Mouse (Mus musculus): ENCODE measurements around the gene Srgap3. TPM values are rescaled to one million over a fixed set of nuclear protein-coding genes. Genes with fewer than 3 reads are reported as not detected.

Gene Srgap3
- total RNA-seq, 1 experiment: 3.3 TPM

- in situ Hi-C loops (cut with MboI; ENCODE audit: low sequenced_read_pairs in 2 of 2, unreplicated experiment in 2 of 2): no loop called here
- Histone ChIP-seq H3K9ac (ENCODE audit: insufficient read depth, low read depth, low read length, poor library complexity, severe bottlenecking) (no peak overlapping the region), H3K36me3 (ENCODE audit: control insufficient read depth, insufficient read depth, low read length, poor library complexity, severe bottlenecking) (no peaks in the 10 kb centered on the region), H3K4me3 (ENCODE audit: insufficient read depth in 1 of 2, low read depth in 1 of 2, low read length in 2 of 2, poor library complexity in 1 of 2, severe bottlenecking in 1 of 2) (no peak overlapping the region), H3K27ac (ENCODE audit: insufficient read depth, low read depth, low read length, poor library complexity, severe bottlenecking) (no peak overlapping the region), H3K9me3 (ENCODE audit: control insufficient read depth, insufficient read depth, low read depth, low read length) (no peaks in the 10 kb centered on the region), H3K4me1 (ENCODE audit: control insufficient read depth in 2 of 2, insufficient read depth in 2 of 2, low read length in 2 of 2, poor library complexity in 1 of 2) (peaks cover 9 to 21% of the 10 kb centered on the region in 2 experiments)
- DNase-seq (ENCODE audit: low read depth, low spot score): no peak
- no peak for TF ChIP-seq ZNF384 (IDR thresholded peaks at IDR 0.05; ENCODE audit: low read depth, low read length)
- no peak for TF ChIP-seq HCFC1 (IDR thresholded peaks at IDR 0.05; ENCODE audit: borderline replicate concordance, insufficient read depth, low read length)
- TF ChIP-seq CHD2 (IDR thresholded peaks at IDR 0.05; ENCODE audit: low read depth, low read length): no peak
- TF ChIP-seq MAFK (IDR thresholded peaks at IDR 0.05; ENCODE audit: insufficient read depth, low read depth, low read length): no peak
- TF ChIP-seq ZC3H11A (IDR thresholded peaks at IDR 0.05; ENCODE audit: borderline replicate concordance, low read depth, low read length): no peak
Measured at GRCm38 (mm10) chr6:112943596-112944245, 3.3 kb downstream of the Srgap3 start.

GRCm38 (mm10) chr6:112939281-112939680 is 7.8 kb downstream of the Srgap3 start:
- TF ChIP-seq CHD2 (IDR thresholded peaks at IDR 0.05; ENCODE audit: low read depth, low read length) (no peak), MAFK (IDR thresholded peaks at IDR 0.05; ENCODE audit: insufficient read depth, low read depth, low read length) (no peak), ZNF384 (IDR thresholded peaks at IDR 0.05; ENCODE audit: low read depth, low read length) (no peak), ZC3H11A (IDR thresholded peaks at IDR 0.05; ENCODE audit: borderline replicate concordance, low read depth, low read length) (no peak), HCFC1 (IDR thresholded peaks at IDR 0.05; ENCODE audit: borderline replicate concordance, insufficient read depth, low read length) (no peak)
- Histone ChIP-seq H3K36me3 (ENCODE audit: control insufficient read depth, insufficient read depth, low read length, poor library complexity, severe bottlenecking) (no peaks in the 10 kb centered on the region), H3K27ac (ENCODE audit: insufficient read depth, low read depth, low read length, poor library complexity, severe bottlenecking) (no peak overlapping the region), H3K9me3 (ENCODE audit: control insufficient read depth, insufficient read depth, low read depth, low read length) (no peaks in the 10 kb centered on the region), H3K4me3 (ENCODE audit: insufficient read depth in 1 of 2, low read depth in 1 of 2, low read length in 2 of 2, poor library complexity in 1 of 2, severe bottlenecking in 1 of 2) (no peak overlapping the region), H3K4me1 (ENCODE audit: control insufficient read depth in 2 of 2, insufficient read depth in 2 of 2, low read length in 2 of 2, poor library complexity in 1 of 2) (0 out of 4 replicates have a peak, but pooled peaks cover 0 to 3% of the 10 kb centered on the region in 2 experiments), H3K9ac (ENCODE audit: insufficient read depth, low read depth, low read length, poor library complexity, severe bottlenecking) (no peak overlapping the region)
- DNase-seq (ENCODE audit: low read depth, low spot score): no peak
- in situ Hi-C loops (cut with MboI; ENCODE audit: low sequenced_read_pairs in 2 of 2, unreplicated experiment in 2 of 2): no loop called here

GRCm38 (mm10) chr6:112937791-112938190 is 9.3 kb downstream of the Srgap3 start:
- in situ Hi-C loops (cut with MboI; ENCODE audit: low sequenced_read_pairs in 2 of 2, unreplicated experiment in 2 of 2): no loop called here
- no peak for DNase-seq (ENCODE audit: low read depth, low spot score)
- H3K36me3 ChIP-seq (ENCODE audit: control insufficient read depth, insufficient read depth, low read length, poor library complexity, severe bottlenecking): no peaks in the 10 kb centered on the region
- no peak overlapping the region for H3K4me3 ChIP-seq (ENCODE audit: insufficient read depth in 1 of 2, low read depth in 1 of 2, low read length in 2 of 2, poor library complexity in 1 of 2, severe bottlenecking in 1 of 2)
- no peak overlapping the region for H3K9ac ChIP-seq (ENCODE audit: insufficient read depth, low read depth, low read length, poor library complexity, severe bottlenecking)
- no peaks in the 10 kb centered on the region for H3K4me1 ChIP-seq (ENCODE audit: control insufficient read depth in 2 of 2, insufficient read depth in 2 of 2, low read length in 2 of 2, poor library complexity in 1 of 2)
- no peaks in the 10 kb centered on the region for H3K9me3 ChIP-seq (ENCODE audit: control insufficient read depth, insufficient read depth, low read depth, low read length)
- TF ChIP-seq MAFK (IDR thresholded peaks at IDR 0.05; ENCODE audit: insufficient read depth, low read depth, low read length) (no peak), HCFC1 (IDR thresholded peaks at IDR 0.05; ENCODE audit: borderline replicate concordance, insufficient read depth, low read length) (no peak), ZNF384 (IDR thresholded peaks at IDR 0.05; ENCODE audit: low read depth, low read length) (no peak), ZC3H11A (IDR thresholded peaks at IDR 0.05; ENCODE audit: borderline replicate concordance, low read depth, low read length) (no peak)
- H3K27ac ChIP-seq (ENCODE audit: insufficient read depth, low read depth, low read length, poor library complexity, severe bottlenecking): no peak overlapping the region

GRCm38 (mm10) chr6:112934501-112934900 is 12.6 kb downstream of the Srgap3 start:
- no peaks in the 10 kb centered on the region for H3K4me1 ChIP-seq (ENCODE audit: control insufficient read depth in 2 of 2, insufficient read depth in 2 of 2, low read length in 2 of 2, poor library complexity in 1 of 2)
- no peaks in the 10 kb centered on the region for H3K9me3 ChIP-seq (ENCODE audit: control insufficient read depth, insufficient read depth, low read depth, low read length)
- in situ Hi-C loops (cut with MboI; ENCODE audit: low sequenced_read_pairs in 2 of 2, unreplicated experiment in 2 of 2): no loop called here
- no peaks in the 10 kb centered on the region for H3K36me3 ChIP-seq (ENCODE audit: control insufficient read depth, insufficient read depth, low read length, poor library complexity, severe bottlenecking)
- TF ChIP-seq ZC3H11A (IDR thresholded peaks at IDR 0.05; ENCODE audit: borderline replicate concordance, low read depth, low read length): no peak
- no peak for TF ChIP-seq MAFK (IDR thresholded peaks at IDR 0.05; ENCODE audit: insufficient read depth, low read depth, low read length)
- H3K27ac ChIP-seq (ENCODE audit: insufficient read depth, low read depth, low read length, poor library complexity, severe bottlenecking): no peak overlapping the region
- DNase-seq (ENCODE audit: low read depth, low spot score): no peak
- H3K9ac ChIP-seq (ENCODE audit: insufficient read depth, low read depth, low read length, poor library complexity, severe bottlenecking): no peak overlapping the region
- no peak overlapping the region for H3K4me3 ChIP-seq (ENCODE audit: insufficient read depth in 1 of 2, low read depth in 1 of 2, low read length in 2 of 2, poor library complexity in 1 of 2, severe bottlenecking in 1 of 2)

GRCm38 (mm10) chr6:112932611-112933010 is 14.5 kb downstream of the Srgap3 start:
- H3K27ac ChIP-seq (ENCODE audit: insufficient read depth, low read depth, low read length, poor library complexity, severe bottlenecking): no peak overlapping the region
- no peaks in the 10 kb centered on the region for H3K36me3 ChIP-seq (ENCODE audit: control insufficient read depth, insufficient read depth, low read length, poor library complexity, severe bottlenecking)
- no peak overlapping the region for H3K4me3 ChIP-seq (ENCODE audit: insufficient read depth in 1 of 2, low read depth in 1 of 2, low read length in 2 of 2, poor library complexity in 1 of 2, severe bottlenecking in 1 of 2)
- H3K9me3 ChIP-seq (ENCODE audit: control insufficient read depth, insufficient read depth, low read depth, low read length): no peaks in the 10 kb centered on the region
- no peak for TF ChIP-seq MAFK (IDR thresholded peaks at IDR 0.05; ENCODE audit: insufficient read depth, low read depth, low read length)
- no peak for TF ChIP-seq ZC3H11A (IDR thresholded peaks at IDR 0.05; ENCODE audit: borderline replicate concordance, low read depth, low read length)
- TF ChIP-seq ZNF384 (IDR thresholded peaks at IDR 0.05; ENCODE audit: low read depth, low read length): no peak
- TF ChIP-seq CHD2 (IDR thresholded peaks at IDR 0.05; ENCODE audit: low read depth, low read length): no peak
- TF ChIP-seq HCFC1 (IDR thresholded peaks at IDR 0.05; ENCODE audit: borderline replicate concordance, insufficient read depth, low read length): no peak
- in situ Hi-C loops (cut with MboI; ENCODE audit: low sequenced_read_pairs in 2 of 2, unreplicated experiment in 2 of 2): no loop called here
- H3K9ac ChIP-seq (ENCODE audit: insufficient read depth, low read depth, low read length, poor library complexity, severe bottlenecking): no peak overlapping the region
- H3K4me1 ChIP-seq (ENCODE audit: control insufficient read depth in 2 of 2, insufficient read depth in 2 of 2, low read length in 2 of 2, poor library complexity in 1 of 2): no peaks in the 10 kb centered on the region
- no peak for DNase-seq (ENCODE audit: low read depth, low spot score)
